Mouse (Mus musculus) G1E (cell line): ENCODE results near the gene Nus1.

Experiments used
- CTCF ChIP-seq: IDR thresholded peaks from 2 replicates; pipeline ENCODE4 v1.5.1; 2012; ENCODE audit warnings: low read depth, low read length, inconsistent platforms, mixed read lengths
- GATA1 ChIP-seq: IDR thresholded peaks from 2 replicates; pipeline ENCODE4 v1.6.1; 2012; ENCODE audit warnings: borderline replicate concordance, low read length, inconsistent platforms, mixed read lengths
- POLR2AphosphoS5 ChIP-seq: IDR thresholded peaks from 2 replicates; pipeline ENCODE4 v1.6.1; 2012; ENCODE audit warnings: low read depth, low read length, inconsistent platforms; ENCODE audit not compliant: insufficient replicate concordance

DNA sequence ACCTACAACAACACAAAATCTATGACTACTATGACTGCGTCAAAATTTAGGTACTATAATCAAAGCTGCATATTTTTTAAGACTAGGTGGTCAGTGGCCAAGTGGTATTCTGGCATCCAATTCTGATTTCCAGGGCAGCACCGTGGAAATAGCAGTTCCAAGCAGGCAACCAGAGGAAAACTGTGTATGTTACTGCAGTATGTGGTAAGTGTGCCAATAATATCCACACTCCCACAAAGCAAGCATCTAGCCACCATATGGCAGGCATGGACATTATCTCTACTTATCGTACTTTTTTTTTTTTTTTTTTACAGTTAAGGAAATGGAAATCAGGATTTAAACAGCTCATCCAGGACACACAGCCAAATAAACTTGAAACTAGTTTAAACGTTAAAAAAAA is 49.0 kb upstream of the Nus1 start:
- TF ChIP-seq CTCF (no peak), POLR2AphosphoS5 (no peak), GATA1 (no peak)
